Mouse (Mus musculus) cerebellum, postnatal 36 days (tissue): ENCODE data around the gene Ric8b.

Source experiments
- DNase-seq, 2 experiments: peaks; one replicate each; pipeline ENCODE4 v3.0.0; 2021 to 2022; ENCODE audit warnings: mixed read lengths in 2 of 2

The Ric8b gene

GRCm38 (mm10) chr10:84909021-84909801 lies 8.2 kb upstream of the Ric8b start:
- no peak for DNase-seq

DNA sequence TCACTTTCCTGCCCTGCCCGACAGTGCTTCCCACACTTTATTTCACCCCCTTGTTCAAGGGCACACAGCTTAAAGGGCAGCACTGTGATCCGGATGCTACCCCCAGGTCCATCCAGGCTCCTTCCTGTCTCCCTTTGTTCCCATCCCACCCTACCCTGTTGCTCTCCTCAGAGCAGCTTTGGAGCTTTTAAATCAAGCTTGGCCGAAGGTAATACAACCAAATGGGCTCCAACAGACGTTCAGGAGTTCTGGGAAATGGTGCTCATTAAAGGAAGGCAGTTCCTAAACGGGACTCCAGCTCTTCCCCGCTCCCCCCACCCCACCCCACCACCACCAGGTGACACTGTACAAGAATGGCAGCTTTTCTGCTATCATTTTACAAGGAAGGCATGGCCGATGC lies 7.2 kb upstream of the Ric8b start:
- DNase-seq, result no peak

- DNase-seq, result no peak
These were observed 6.5 kb upstream of the Ric8b start for GRCm38 (mm10) chr10:84910758-84911384.

DNA sequence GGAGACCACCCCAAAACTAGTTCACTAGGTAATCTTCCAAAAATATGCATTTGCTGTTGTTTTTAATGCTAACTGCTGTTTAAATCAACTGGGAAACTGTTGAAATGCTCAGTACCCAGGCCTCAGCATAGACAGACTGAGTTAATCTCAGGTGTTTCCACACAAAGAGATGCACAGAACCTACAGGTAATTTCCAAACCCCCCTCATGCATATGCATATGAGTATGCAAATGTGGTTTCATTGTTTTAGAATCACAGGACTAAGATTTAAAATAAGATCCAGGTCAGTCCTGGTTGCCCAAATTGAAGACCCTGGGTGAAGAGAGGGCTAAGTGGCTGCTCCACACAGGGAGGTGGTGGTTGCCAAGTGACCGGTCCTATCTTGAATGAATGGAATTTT lies 4.3 kb upstream of the Ric8b start:
- no peak for DNase-seq

DNA sequence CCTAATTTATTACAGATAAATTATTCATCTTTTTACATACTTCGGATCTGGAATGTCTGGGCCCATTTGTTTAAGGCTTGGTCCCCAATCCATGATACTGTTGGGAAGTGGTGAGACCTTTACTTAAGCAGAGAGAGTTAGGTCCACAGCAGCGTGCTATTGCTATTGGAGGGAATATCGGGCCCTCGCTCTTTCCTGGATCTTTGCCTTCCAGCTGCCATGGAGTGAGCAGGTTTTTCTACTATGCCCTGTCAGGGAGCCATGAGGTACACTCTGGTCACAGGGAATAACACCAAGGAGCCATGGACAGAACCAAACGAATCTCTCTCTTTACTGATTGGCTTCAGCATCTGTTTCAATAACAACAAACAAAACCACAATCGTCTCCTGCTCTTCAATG lies 1.9 kb upstream of the Ric8b start:
- no peak for DNase-seq

DNA sequence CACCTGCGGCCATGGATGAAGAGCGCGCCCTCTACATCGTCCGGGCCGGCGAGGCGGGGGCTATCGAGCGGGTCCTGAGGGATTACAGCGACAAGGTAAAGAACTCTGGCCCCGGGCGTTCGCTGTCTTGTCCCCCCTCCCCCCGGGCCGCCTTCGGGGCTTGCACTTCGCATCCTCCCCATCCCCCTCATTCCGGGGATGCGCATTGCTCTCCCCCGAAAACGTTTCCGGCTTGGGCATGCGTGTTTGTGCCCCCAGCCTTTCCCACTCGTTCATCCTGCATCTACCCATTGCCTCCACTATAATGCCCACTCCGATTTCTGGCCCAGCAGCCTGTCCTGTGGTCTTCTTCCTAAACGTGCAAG lies 297 bp downstream of the Ric8b start:
- no peak for DNase-seq

DNA sequence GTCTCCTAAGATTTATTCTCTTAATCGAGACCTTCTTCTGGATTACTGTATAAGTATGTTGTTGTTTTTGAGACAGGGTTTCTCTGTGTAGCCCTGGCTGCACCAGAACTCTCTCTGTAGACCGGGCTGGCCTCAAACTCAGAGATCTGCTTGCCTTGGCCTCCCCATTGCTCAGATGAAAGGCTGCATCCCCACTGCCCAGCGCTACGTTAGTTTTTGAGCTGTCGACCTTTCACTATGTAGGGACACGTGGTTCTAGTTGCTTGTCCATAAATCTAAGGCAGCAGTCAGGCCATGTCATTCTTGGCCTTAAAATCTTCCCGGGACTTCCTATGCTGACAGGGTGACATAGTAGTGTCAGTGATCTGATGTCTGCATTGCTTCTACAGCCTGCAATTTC lies 8.9 kb downstream of the Ric8b start:
- DNase-seq, result no peak

DNA sequence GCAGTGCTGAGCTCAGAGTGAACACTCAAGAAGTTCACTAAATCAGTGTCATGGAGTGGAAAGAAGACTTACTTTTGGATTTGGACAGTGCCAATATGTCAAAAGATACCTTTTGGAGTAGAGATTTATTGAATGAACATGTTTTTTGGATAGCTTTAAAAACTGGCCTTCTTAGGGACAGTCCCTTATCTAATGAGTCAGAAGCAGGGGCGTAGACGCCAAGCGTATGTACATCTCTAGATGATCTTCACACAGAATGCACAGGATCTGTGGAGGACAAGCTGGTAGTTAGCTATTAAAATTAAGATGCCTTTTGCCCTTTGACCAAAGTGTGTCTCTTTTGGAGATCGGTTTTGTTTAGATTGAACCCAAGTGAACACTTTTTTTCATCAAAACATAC lies 9.5 kb downstream of the Ric8b start:
- DNase-seq, result no peak

DNA sequence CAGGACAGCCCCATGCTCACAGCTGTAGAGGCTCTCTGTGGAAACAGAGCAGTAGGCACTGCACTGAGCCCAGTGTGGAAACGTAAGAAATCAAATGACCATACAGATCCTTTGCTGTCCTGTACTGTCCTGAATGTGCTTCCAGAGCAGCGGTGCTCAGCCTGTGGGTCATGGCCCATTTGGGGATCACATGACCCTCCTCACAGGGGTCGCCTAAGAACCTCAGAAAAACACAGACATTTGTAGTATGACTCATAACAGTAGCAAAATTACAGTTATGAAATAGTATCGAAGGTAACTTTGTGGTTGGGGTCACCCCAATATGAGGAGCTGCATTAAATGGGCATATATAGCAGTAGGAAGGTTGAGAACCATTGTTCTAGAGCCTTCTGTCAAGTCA lies 11.0 kb downstream of the Ric8b start:
- no peak for DNase-seq

- DNase-seq, result no peak
These were observed 18.3 kb downstream of the Ric8b start for GRCm38 (mm10) chr10:84935553-84936209.

- DNase-seq, result no peak
These were observed 19.6 kb downstream of the Ric8b start for GRCm38 (mm10) chr10:84936832-84937515.

DNA sequence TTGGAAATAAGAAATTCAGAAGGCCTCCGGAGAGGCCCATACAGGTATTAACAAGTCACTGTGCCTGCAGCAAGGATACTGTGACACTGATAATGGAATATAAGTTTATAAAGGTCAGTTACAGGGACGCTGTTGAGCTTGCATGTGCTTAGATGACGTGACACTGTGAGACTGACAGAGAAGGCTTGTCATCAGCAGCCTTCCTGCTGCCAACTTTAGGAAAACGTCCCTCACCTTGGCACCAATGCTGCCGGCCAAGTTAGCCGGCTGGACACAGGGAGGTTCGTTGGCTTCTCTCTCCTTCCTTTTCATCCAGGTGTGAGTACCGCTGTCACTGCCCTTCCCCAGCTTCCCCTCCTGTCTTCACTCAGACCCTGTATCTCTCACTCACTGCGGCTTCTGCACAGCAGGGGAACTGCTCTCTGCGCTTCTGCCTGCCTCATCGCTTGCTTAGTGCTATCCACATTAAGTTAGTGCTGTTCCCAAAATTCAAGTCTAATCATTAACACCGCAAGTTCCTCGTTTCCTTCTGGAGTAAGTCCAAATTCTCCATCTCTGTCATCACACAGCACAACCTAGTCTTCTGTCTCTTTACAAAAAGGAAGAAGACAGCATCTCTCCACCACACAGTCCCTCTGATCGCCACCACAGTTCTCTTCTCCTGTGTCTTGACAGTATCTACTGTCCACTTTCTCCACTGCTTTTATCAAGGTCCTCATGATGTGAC lies 20.8 kb downstream of the Ric8b start:
- DNase-seq, result no peak

DNA sequence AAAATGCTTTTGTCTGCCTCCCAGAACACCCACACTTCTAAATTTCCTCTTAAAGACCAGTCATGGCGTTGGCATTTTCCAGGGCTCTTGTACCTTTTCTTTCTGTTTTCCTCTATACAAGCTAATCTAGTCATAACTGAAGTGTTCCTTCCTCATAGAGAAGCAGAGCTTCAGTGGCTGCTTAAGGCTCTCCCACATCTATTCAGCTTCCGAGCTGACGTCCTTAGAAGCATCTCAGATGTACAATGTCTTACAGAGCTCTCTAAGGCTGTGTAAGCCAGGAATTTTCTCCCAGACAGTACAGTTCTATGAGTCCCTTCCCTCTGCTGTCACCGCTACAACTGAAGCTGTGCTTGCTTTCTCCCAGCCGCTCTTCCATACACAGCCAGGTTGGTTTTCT lies 21.5 kb downstream of the Ric8b start:
- DNase-seq, result no peak

GRCm38 (mm10) chr10:84940356-84940755 lies 22.9 kb downstream of the Ric8b start:
- no peak for DNase-seq

DNA sequence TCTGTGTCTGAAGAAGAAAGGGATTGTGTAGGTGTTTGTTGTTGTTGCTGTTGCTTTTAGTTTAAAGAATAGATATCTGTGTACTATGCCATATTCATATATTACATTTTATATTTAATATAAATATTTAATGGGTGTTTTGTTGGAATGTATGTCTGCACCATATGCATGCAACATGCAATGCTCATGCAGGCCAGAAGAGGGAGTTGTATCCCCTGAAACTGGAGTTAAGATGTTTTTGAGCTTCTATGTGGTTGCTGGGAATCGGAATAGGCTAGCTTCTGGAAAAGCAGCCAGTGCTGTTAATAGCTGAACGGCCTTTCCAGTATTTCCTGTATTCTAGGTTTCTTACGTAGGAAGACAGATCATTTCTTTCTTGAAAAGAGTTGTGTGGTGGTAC lies 28.3 kb downstream of the Ric8b start:
- DNase-seq, result no peak

DNA sequence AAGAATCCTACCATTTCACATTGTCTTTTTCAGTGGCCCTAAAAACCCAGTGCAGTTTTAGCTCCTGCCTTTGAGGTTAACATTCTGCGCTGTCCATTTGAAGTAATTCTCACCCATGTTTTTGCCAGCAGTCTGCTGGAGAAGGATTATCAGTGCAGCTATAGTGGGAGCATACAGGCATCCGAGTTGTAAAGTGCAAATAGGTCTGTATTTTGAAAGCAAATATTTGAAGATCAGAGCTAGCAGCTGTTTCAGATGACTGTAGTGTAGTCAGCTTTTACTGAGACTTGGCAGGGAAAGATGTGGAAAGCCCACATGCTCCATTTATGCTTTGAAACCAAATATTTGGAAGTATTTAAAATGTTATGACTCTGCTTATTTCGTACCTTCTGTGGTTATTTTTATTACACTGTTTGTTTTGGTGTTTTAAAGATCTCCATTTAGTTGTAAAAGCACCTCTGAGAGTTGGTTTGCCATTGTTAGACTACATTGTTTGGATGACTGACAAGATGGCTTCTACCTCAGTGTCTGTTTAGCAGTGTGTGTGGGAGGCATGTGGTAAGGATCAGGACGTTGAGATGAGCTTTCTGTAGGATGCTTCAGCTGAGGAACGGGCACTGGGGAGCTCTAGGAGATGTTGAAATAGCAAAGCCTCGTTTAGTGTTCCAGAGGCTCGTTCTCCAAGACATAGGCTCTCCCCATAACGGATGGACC lies 31.7 kb downstream of the Ric8b start:
- DNase-seq, result no peak

GRCm38 (mm10) chr10:84949684-84950010 lies 32.2 kb downstream of the Ric8b start:
- DNase-seq, result no peak

DNA sequence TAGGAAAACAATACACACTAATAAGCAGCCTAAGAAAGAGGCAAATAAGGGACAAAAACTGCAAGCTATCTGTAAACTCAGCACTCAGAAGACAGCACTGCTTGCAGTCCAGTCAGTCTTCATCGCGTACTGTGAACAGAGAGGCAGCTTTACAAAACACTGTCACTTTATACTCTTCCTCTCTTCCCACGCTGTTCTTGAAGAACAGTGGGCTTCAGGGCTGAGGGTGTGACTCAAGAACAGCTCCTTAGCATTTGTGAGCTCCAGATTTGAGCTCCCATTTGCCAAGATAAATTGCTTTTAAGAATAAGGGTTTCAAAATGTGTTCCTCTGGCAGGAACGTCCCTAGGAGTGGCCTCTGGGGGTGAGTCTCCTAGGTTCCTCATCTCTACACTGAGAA lies 33.0 kb downstream of the Ric8b start:
- DNase-seq, result no peak

GRCm38 (mm10) chr10:84954236-84954635 lies 36.8 kb downstream of the Ric8b start:
- no peak for DNase-seq

GRCm38 (mm10) chr10:84956173-84956572 lies 38.8 kb downstream of the Ric8b start:
- no peak for DNase-seq

DNA sequence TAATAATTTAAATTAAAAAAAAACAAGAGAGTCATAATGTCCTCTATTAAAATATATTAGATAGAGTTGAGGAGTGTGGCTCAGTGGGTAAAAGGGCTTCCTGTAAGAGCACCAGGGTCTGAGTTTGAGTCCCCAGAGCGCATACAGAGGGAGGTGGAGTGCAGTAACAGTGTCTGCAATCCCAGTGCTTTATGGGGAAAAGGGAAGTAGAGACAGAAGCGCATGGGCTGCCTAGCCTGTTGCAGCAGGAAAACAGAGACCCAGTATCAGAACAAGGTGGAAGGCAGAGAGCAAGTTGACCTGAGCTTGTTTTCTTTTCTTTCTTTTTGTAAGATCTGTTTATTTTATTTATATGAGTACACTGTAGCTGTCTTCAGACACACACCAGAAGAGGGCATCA lies 41.2 kb downstream of the Ric8b start:
- no peak for DNase-seq

DNA sequence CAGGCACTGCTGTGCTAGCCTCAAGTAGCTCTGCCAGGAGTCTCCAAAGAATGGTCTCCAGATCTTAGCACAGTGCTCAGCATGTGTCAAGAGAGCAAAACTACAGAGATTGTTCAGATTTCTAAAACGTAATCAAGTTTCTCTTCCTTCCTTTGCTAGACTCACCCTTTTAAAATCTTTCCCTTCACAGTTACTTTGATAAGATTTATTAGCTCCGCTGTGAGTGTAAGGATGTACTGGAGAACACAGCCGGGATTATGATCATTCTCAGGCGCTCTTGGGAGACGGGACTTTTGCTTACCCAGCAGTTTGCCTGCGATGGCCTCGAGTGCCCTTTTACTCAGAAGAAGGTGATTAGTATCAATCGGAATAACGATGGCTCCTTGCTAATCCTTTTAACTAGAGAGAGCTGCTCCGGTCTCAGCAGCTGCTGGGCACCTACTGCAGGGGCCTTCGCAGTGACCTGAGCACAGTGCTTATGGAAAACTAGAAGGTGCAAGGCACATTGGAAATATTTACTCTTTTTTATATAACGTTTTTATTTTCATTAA lies 43.0 kb downstream of the Ric8b start:
- DNase-seq, result no peak
